Mouse (Mus musculus) kidney, adult 18-20 months (tissue): ENCODE measurements around the gene Ptx4.

Experiments
- DNase-seq: peaks from one replicate; pipeline ENCODE4 v3.0.0; 2021

Gene Ptx4

DNA sequence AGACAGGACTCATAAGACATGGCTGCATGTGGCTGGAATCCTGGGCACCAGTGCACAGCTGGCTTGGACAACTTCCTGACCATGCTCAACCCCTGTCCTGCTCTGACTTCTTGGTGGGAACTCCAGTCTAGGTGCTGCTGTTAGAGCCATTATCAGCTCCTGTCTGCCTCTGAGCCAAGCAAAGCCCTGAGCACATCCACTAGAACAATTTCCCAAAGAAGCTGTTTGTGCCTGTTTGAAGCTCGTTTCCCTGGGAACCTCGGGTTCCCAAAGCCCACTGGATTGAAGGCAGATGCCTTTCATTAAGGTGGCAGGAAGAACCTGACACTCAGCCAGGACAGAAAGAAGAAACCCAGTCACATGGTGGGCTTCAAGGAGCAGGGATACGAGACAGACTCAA lies at the start of gene Ptx4:
TSS of gene Ptx4 (plus strand) at position 355 of the 400 bp plus-strand sequence.
- no peak for DNase-seq

DNA sequence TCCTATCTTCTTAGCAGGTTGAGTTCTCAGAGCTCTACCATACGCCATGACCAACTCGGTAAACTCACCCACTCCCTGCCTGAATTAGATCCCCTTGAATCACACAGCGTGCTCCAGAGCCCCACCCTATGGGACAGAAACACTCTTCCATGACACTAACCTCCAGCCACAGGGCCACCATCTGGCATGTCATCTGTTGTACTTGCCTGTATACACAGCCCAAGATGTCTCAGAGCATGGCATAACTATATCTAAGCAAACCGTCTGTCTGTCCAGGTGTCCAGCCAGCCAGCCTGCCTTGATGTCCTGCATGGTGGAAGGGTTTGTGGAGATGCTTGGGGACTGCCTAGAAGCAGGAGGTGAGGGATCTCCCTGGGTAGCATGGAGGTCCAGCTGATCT lies 43.7 kb upstream of the Ptx4 start:
- DNase-seq, result no peak

DNA sequence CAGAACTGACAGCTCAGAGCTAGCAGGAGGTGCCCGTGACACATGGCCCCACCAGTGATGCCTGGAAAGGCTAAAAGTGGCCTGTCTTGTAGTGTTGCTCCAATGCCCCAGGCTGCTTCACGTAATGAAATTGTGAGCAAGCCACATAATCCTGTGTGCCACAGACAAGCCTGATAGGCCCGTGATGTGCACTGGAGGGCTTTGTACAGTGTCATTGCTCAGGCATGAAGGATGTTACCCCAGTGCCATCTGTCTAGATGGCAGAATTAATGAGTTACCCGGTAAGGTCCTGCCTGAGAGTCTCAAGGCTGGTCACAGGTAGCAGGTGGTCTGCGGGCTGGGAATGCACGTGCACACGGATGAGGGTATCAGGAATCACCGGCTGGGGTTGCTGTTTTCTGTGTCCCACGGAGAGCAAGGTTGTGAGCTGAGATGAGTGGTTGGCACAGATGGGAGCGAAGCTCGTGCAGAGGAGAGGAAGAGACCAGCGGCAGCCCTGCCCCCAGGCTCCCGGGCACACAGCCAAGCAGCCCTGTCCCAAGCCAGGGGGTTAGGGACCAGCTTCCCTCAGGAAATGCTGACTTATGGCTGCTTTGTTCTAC lies 42.7 kb upstream of the Ptx4 start:
- peak; percentile 79 for DNase-seq

- no peak for DNase-seq
Measured at GRCm38 (mm10) chr17:25080210-25080609, 40.4 kb upstream of the Ptx4 start.

DNA sequence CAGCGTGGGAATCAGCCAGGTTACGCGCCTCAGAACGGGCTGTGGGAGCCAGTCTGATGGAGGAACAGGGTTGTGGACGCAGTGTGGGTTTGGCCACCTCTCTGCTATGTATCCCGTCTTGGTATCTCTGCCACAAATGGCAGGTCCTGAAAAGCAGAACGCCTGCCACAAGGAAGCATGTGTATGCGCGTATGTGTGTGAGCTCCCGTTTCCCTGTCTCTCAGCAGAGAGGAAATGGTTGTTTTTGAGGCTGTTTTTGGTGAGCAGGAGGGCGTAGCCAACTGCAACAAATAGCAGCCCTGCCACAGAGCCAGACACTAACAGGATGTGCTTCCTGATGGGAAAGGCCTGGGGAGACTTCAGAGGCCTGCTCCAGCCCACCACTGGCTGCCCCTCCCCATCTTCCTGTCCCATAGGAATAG lies 39.6 kb upstream of the Ptx4 start:
- DNase-seq, result peak; percentile 74

GRCm38 (mm10) chr17:25082081-25082847 lies 38.3 kb upstream of the Ptx4 start:
- DNase-seq, result peak; percentile 49

- DNase-seq, result no peak
Measured at GRCm38 (mm10) chr17:25082887-25083286, 37.7 kb upstream of the Ptx4 start.

GRCm38 (mm10) chr17:25083444-25083931 lies 37.1 kb upstream of the Ptx4 start, which contains the start of gene Tmem204:
Gene Tmem204 (minus strand): TSS chr17:25083591.
- DNase-seq, result peak; percentile 62

GRCm38 (mm10) chr17:25084835-25085385 lies 35.6 kb upstream of the Ptx4 start:
- no peak for DNase-seq

- no peak for DNase-seq
Measured at GRCm38 (mm10) chr17:25086724-25087123, 33.8 kb upstream of the Ptx4 start.

DNA sequence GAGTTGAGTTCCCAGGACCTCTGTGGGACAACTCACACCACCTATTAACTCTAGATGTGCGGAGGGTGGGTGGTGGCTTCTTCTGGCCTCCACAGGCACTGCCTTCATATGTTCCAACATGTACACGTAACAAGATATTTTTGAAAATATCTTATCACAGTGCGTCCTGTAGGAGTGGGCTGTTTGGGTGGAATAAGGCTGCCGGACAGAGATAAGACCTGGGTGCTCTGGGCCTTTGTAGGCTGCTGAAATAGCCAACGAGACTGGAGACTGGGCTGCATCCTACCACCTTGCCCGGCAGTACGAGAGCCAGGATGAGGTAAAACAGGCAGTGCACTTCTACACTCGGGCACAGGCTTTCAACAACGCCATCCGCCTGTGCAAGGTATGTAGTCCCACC lies 31.4 kb upstream of the Ptx4 start:
- DNase-seq, result no peak

DNA sequence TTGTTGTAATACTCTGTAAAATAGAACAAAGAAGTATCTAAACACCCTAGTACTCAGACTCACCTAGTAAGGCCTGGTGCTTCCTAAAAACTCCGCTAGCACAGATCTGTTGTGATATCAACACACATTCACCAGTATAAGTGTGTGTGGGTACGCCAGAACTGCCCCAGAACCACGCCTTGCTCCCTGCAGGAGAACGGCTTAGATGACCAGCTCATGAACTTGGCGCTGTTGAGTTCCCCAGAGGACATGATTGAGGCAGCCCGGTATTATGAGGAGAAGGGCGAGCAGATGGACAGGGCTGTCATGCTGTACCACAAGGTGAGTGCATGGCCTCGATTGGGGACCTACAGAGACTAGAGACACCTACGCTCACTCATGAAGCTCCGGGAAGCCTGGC lies 30.1 kb upstream of the Ptx4 start:
- DNase-seq, result no peak

DNA sequence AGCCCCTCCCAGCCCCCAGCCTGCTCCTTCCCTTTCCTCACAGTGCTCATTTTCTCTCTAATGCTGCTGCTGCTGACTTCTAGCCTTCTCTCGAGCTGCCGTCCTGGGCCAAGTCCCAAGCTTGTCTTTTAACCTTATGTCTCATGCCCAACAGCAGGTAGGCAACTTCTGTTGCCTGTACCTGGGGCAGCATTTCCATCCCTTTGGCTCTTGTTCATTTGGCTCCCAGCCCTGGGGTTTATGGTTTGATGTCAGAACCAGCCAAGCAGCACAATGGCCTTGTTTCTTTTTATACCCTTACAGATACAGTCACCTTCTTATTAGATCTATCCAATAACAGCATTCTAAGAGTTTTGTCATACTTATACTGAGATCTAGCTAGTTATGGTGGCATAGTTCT lies 24.3 kb upstream of the Ptx4 start:
- DNase-seq, result peak; percentile 70

GRCm38 (mm10) chr17:25100052-25100451 lies 20.5 kb upstream of the Ptx4 start:
- DNase-seq, result no peak

DNA sequence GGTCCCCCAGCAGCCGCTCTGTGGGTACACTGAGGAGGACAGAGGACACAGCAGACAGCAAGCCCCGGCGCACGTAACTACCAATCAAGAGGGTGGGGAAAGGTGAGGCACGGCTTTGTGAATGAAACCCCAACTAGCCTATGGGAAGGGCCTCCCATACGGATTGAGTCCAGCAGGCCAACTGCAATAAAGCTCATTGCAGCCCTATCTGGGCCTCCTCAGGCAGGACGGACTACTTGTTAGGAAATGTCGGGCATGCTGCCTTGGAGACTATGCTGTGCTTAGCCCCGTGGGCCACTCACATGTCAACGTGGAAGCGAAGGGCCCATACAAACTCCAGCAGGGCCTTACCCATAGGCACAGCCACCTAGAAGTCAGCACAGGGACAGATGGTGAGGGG lies 19.2 kb upstream of the Ptx4 start:
- no peak for DNase-seq

GRCm38 (mm10) chr17:25107786-25108185 lies 12.8 kb upstream of the Ptx4 start:
- DNase-seq, result no peak

- peak; percentile 59 for DNase-seq
Measured at GRCm38 (mm10) chr17:25109578-25109977, 11.0 kb upstream of the Ptx4 start.

- DNase-seq, result no peak
Measured at GRCm38 (mm10) chr17:25110590-25110989, 10.0 kb upstream of the Ptx4 start.

- DNase-seq, result no peak
Measured at GRCm38 (mm10) chr17:25111220-25111619, 9.3 kb upstream of the Ptx4 start.

DNA sequence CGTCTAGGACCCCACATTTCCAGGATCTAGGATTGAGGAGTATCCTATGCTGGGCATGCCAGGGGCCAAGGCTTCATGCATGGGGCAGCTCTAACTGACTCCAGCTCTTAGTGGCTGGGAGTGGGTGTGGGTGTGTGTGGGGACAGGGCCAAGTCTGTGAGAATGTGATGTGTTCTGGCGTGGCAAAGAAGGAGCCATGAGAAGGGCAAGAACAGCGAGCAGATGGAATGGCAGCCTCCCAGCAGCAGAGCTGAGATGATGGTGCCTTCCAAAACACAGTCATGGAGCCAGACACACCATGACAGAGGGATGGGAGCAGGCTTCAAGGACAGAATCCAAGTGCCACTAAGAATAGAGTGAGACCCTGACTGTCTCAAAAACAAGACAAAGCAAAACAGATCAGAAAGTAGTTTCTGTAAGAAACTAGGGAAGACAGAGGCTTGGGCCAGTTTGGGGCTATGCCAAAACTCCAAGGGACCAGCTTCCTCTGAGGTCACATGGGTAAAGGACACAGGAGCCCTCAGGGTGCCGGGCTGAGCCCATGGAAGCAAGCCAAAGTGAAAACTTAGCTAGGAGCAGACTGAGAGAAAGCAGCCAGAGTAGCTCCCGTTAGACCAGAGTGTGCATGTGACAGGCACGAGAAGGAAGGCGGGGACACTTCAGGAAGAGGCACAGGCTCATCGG lies 8.7 kb upstream of the Ptx4 start:
- DNase-seq, result peak; percentile 75

DNA sequence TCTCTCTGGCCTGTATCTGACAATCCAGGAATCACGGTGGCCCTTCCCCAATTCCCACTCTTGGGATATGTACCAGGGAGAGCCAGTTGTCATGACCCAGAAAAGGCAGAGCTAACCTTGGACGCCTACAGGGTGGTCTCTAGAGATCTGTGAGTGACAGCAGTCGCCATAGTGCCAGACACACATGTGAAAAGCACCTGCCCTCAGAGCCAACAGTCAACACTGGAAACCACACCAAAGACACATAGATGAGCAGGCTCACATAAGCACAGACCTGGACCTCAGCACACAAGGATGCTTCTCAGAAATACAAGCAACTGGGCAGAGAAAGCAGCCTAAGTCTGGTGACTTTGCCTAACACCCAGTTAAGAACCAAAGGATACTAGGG lies 8.1 kb upstream of the Ptx4 start:
- no peak for DNase-seq

DNA sequence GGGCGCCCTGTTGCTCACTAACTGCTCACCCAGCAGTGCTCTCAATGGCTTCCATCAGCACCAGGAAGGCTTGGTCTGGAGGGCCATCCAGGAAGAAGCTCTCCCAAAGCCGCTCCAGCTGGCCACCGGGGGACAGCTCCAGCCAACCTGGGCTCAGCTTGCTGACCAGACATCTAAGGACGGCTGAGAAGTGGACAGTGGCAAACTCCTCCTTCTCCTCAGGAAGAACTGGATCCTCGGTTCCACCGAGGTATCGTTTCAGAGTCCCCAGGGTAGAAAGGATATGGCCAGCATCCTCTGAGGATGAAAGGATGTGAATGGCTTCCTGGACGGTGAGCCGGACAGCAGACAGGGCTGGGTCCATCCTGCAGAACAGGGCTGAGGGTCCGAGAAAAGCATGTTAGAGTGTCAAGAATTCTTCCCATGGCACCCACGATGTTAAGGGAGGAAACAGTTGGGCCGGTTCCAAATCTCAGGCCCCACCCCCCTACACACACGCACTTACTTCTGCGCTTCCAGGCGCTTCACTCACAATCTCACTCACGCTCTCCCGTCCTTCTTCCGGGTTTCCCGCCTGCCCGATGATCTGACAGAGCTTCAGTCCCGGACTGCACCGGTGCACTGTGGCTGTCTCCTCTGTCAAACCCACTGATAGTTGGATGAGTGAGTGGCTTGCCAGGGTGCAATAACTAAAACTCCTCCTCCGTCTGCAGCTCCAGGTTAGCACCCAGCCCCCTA lies 5.5 kb upstream of the Ptx4 start:
- no peak for DNase-seq
